Mouse (Mus musculus): ENCODE measurements around the gene Grik2.
A peak's percentile ranks its signal among the peaks of the same experiment; 100 is the strongest.

Grik2 gene

DNA sequence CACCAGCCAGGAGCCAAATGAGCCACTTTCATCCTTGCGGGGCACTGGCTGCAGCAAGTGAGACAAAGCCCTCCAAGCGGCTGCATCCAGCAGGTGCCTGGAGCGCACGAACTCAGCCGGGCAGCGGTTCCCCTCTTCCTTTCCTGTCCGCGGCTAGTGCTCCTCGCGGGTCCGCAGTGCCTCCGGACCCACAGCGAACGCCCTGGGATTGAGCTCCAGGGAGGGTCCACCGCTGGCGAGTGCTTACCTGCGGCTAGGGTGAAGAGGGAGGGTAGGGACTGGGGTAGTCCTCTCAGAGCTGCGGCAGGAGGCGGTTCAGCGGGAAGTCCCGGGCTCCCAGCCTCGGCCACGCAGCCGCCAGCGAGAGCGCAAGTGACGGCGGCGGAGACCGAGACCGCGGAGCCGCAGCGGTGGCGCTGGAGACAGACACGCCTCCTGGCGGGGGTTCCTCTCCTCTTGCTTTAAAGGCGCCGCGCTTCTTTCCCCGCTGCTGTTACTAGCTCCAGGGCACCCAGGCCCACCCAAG, at the start of gene Grik2:
Grik2 (minus strand) TSS at position 386 of the 526 bp plus-strand sequence.
- DNase-seq: peak; percentile 88

GRCm38 (mm10) chr10:49834392-49834791, 45.8 kb upstream of the Grik2 start:
- DNase-seq: no peak

DNA sequence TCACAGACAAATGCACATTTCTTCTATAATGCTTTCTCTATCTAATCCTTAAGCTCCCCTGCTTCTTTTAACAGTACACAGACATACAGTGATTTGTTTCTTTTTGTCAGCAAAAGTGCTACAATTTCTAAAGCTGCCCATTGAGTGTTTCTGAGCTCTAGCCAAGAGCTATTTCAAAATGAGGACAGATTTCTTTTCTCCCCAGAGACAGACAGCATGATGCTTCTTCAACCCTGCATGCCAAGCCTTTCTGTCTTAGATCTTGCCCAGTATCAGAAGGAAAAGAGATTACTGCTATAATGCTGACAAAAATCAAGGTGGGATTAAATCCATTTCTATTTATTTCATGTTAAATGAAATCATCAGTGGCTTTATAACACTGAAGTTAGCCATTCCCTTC, 18.7 kb upstream of the Grik2 start:
- peak; percentile 26 for DNase-seq

DNA sequence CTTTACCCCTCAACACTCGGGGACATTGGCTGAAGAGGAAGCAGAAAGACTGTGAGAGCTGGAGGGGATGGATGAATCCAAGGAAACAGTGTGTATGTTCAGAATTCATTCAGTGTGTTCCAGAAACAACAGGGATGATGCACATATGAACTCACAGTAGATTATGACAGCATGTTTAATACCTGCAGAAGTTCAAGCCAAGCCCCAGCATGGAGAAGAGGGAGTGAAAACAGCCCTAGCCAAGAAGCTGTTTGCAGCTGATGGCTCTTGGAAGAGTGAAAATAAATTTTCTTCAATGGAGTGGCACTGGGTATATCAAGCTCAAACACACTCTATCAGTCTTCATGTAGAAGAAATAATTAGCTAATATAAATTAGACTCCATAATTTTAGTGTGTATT, 12.4 kb upstream of the Grik2 start:
- no peak for DNase-seq

DNA sequence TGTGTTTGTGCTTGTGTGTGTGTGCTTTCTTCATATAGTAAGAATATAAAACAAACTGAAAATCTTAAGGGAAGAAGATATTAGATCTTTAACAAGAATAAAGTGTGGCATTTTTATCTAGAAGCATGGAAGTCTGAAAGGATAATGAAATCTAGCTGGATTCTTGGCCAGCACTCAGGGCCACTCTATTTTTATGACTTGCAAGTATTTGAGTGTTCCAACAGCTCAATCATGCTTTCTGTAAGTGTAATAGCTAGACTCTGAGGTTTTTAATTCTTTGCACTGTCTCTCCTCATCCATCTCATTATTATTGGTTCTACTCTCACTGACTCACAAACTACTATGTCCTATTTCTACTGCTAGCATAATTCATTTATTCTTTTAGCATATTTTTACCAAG, 5.6 kb upstream of the Grik2 start:
- no peak for DNase-seq

DNA sequence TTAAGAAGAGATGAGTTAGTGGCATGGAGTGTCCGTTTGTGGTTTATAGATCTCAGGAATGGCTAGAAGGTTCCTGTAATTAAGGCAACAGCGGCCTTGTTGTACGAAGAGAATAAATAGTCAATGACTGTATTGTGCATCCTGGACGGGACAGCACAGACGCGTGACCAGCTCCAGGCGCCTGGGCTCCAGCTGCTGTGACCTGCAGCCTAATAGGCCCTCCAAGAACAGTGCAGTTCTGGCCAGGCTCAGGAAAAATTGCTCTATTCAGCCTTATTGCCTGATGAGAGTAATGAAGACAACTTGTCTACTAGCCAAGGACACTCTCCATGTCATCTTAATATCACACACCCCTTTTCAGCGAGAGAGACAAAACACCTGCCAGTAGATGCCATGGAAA, 1.8 kb upstream of the Grik2 start:
- peak; percentile 39 for DNase-seq

- peak; percentile 65 for DNase-seq
Observed at GRCm38 (mm10) chr10:49789711-49790110, 1.1 kb upstream of the Grik2 start.

DNA sequence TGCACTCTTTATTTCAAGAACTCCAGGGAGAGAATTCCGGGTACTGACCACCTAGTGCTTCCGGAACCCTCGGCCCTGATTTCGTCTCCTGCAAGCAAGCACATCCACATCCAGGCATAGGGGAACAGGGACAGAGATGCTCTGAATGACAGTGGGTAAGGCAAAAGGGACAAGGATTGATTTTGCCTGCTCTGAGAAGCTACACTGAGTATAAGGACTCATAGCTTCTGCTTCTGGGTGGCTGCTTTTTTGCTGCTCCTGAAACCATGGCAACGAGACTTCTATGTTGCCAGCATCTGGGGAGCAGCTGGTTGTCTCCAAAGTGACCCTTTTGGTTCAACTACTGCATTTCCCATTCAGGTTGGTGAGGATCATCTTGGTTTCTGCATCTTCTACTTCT, 348 bp upstream of the Grik2 start:
- no peak for DNase-seq

- no peak for DNase-seq
Observed at GRCm38 (mm10) chr10:49786630-49787029, 1.9 kb downstream of the Grik2 start.

DNA sequence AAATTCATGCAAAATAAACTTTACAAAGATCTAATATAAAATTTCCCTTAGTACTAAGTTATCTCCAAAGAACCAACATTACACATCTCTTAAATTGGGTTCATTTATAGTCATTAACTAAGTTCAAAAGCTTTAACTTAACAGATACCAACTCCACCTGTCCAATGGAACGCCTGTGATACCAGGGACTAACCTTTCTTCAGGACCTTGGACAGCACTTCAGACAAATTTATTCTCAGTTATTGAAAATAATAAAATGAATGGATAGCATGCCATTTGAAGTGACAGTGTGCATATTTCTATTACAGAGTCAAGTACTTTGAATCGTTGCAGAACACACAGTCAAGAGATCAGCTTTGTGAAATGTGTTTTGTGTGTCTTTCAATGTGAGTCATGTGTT, 3.1 kb downstream of the Grik2 start:
- DNase-seq: no peak

DNA sequence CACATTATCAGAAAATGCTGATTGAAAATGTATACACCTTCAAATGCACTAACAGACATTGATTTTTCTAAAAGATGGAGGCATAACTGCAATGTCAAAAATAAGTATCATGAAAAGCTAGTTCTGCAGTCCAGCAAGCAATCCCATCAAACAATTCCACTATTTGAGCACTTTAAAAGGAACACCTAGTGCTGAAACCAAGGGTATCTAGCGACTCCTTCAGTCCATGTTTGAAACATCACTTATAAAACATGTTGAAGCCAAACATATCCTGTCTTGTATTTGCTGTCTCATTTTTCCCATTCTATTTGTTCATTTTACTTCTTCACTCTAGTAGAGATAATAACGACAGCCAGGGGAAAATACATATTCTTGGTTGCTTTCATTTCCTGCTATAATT, 3.7 kb downstream of the Grik2 start:
- DNase-seq: no peak

GRCm38 (mm10) chr10:49782741-49783691, 5.5 kb downstream of the Grik2 start:
- DNase-seq: peak; percentile 49

DNA sequence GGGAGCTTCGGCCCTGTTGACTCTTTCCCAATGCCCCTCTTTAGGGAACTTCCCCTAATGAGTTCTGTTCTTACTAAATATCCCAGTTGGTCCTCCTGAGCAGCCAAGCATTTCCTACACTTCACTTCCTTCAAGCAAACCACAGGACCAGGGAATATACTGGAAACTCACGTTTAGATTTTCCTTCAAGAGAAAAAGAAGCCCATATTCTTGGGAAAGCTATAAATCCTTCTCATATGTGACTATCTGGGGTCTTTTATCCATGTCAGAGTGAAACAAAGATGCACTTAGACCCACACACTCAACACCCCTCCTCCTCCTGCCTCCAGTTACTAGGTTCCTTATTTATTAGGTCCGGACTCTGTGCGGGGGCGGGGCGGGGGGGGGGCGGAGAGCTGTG, 6.5 kb downstream of the Grik2 start:
- no peak for DNase-seq

DNA sequence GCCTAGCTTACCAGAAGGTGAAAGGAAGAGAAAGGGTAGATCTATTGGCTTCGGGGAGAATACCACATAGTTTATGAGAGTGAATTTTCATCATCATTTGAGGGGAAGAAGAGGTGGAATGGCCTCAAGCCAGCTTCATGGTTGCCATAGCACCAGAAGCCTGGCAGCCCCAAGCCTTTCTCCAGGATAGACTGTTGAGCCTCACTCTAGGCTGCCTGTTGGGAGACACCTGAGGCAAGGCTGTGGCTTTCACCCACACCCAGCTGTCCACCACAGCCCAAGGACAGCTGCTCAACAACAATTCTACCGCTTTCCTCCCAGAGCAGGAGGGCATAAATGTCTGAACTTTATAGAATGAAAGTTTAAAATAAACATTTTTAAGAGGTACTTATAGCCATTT, 8.1 kb downstream of the Grik2 start:
- DNase-seq: peak; percentile 58

DNA sequence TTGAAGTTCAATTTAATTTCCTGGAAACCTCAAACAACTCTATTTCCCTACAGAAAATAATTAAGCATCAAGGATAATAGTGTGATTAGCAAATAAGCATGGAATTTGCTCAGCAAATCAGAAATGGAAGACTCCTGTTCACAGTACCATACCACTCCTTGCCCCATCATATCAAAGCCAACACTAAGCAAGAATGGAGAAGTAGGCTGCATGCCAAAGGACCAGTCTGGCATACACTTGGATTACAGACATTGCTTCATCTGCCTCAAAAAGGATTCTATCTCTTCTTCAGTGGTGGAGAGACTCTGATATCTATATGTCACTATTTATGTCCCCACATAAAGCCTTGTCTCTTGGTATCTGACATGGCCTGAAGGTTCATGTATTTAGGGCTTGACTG, 19.7 kb downstream of the Grik2 start:
- DNase-seq: no peak

- no peak for DNase-seq
Observed at GRCm38 (mm10) chr10:49767556-49767955, 21.0 kb downstream of the Grik2 start.

GRCm38 (mm10) chr10:49762607-49763006, 26.0 kb downstream of the Grik2 start:
- DNase-seq: no peak

- DNase-seq: no peak
Observed at GRCm38 (mm10) chr10:49751769-49752168, 36.8 kb downstream of the Grik2 start.

DNA sequence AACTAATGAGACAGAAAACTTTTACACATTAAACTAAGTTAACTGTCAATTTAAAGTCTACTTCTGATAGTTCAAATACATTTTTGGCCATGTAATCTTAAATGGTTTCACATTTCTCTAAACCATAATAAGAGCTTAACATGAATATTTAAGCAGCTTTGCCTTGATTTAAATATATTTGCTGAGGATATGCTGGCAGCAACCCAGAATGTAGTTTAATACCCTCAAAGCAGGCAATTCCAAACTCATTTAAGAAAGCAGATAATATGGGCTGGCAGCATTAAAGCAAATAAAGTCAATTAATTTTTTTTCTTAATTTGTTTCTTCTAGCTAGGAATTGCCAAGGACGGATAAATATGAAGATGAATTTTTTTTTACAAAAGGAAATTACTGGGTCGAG, 56.7 kb downstream of the Grik2 start:
- DNase-seq: no peak

GRCm38 (mm10) chr10:49723706-49724105, 64.9 kb downstream of the Grik2 start:
- no peak for DNase-seq

GRCm38 (mm10) chr10:49716856-49717255, 71.7 kb downstream of the Grik2 start:
- DNase-seq: no peak

DNA sequence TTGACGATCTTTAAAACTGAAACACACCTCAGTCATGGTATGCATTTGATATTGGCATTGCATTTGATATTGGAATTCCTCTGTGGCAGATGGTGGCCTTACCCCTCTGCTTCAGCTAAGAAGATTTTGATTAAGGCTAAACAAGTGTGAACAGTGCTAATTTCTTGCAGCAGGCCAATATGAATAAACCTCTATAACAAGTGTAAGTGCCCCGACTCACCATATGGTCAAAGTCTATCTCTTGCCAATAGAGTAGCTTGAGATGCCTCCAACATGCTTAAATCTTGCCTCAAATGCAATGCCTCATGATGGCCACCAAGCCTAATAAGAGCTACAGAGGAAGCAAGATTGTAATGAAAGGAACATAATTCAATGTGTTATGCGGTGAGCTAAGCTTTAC, 78.8 kb downstream of the Grik2 start:
- peak; percentile 34 for DNase-seq

DNA sequence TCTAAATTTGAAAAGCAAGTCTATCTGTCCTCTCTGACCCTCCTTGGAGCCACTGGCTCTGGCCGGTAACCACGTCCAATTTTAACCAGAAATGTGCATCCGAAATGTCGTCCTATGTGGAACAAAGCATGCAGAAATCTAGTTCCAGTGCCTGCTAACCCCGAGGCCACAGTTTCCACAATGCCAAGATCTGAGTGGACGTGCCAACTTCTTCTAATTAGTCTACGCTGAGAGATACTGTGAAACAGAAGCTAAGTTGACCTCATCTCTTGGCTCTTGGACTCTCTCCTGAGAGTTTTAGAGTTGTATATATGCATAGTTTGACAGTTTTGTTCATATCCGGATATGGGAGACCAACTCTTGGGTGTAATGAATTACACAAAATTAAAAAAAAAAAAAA, 84.1 kb downstream of the Grik2 start:
- no peak for DNase-seq

GRCm38 (mm10) chr10:49652320-49652719, 136.2 kb downstream of the Grik2 start:
- DNase-seq: peak; percentile 19

GRCm38 (mm10) chr10:49647116-49647515, 141.4 kb downstream of the Grik2 start:
- DNase-seq: no peak
